Mouse (Mus musculus) urinary bladder, postnatal 10 days (tissue): ENCODE measurements around the gene Mcl1.
"Not testable (repeated sequence)": the region's sequence is repeated elsewhere in the genome, so short reads cannot be mapped to it uniquely, and the experiment has no call there.

Experiments used
- DNase-seq: peaks from one replicate; pipeline ENCODE4 v3.0.0; 2022; ENCODE audit warnings: low spot score

Gene Mcl1

DNA sequence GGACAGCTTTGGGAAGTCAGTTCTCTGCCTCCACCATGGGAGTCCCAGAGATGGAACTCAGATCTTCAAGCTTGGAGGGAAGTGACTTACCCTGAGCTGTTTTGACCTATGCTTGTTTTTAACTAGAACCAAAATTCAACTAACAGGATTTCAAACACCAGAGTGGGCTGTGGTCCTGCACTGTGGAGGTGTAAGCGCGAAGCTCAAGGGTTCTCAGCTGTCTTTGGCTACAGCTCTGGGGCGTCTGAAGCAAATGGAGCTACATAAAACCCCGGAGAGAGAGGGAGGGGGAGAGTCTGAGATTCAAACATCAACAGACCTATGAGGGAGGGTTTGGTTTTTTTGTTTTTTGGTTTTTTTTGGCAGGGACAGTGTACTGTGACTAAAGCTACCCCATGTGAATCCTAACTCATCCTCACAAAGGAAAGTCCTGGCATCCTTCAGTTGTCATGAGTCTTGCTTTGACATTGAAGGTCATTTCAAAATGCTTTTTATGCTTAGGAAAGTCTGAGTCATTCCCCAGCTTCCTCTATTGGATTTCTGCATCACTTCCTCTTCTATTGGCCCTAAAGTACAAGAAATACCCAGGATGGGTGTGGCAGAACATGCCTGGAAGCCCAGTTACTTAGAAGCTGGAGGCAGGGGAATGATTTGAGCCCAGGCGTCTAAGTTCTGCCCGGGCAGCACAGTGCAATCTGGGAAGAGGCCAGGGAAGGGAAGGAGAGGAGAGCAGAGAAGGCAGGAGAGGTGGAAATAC is 8.1 kb upstream of the Mcl1 start:
- DNase-seq = no peak

- no peak for DNase-seq
Observed at GRCm38 (mm10) chr3:95651033-95651373, 7.6 kb upstream of the Mcl1 start.

DNA sequence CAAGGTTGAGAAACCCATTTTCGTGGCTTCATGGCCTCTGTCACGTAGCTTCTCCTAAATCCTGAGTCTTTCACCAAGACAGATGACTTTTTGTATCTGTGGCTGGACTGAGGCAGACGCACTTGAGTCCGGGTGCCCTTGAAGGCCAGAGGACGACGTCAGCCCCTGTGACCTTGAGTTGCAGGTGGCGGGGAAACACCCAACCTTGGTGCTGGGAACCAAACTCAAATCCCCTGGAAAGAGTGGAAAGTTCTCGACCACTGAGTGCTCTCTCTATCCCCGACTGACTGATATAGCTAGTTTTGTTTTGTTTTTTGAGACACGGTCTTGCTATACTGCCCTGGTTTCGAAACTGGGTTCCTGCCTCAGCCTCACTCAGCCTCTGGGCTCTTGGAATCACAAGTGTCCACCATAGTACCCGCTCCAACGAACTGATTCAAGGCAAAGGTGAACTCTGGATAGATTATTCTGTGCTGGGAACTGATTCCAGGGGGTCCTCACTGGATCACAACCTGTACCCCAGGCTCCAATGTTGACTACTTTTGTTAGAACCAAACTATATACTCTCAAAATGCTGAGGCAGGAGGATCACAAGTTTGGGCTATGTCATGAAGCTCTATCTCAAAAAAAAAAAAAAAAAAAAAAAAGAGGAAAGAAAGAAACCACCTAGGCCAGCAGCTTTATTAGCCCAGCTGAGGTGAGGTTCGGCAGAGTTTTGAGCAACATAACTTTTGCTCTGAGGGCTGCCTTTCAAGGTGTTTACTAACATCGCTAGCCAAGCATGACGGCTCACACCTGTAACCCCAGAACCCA is 7.0 kb upstream of the Mcl1 start:
- DNase-seq = no peak

GRCm38 (mm10) chr3:95652204-95652811 is 6.3 kb upstream of the Mcl1 start:
- no peak for DNase-seq

GRCm38 (mm10) chr3:95652871-95653270 is 5.7 kb upstream of the Mcl1 start:
- no peak for DNase-seq

GRCm38 (mm10) chr3:95653473-95654034 is 5.0 kb upstream of the Mcl1 start:
- DNase-seq = no peak

GRCm38 (mm10) chr3:95654371-95654770 is 4.2 kb upstream of the Mcl1 start:
- DNase-seq = not testable (repeated sequence)

DNA sequence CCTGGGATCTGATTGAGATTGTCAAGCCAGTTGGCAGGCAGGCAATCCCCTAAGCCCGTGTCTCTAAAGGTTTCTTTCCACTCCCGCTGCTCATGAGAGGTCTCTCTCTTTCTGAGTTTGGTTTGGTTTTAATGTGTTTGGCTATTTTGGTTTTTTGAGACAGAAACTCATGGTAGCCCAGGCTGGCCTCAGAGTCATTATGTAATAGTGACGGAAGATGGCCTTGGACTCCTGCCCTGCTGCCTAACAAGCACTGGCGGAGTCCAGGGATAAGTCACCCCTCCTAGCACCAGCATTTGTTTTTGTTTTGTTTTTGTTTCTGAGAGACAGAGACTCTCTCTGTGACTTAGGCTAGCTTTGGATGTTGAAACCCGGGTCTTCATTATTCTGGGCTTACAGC is 3.2 kb upstream of the Mcl1 start:
- DNase-seq = no peak

DNA sequence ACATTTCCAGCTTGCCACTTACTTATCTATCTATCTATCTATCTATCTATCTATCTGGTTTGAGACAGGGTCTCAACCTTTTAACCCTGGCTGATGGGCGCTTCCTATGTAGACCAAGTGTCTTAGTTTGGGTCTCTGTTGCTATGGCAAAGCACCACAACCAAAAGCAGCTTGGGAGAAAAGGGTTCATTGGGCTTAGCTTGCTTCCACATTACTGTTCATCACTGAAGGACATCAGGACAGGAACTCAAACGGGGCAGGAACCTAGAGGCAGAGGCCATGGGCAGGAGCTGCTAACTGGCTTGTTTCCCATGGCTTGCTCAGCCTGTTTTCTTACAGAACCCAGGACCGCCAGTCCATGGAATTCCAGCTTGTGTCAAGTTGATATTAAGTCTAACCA is 1.5 kb upstream of the Mcl1 start:
- DNase-seq = no peak

DNA sequence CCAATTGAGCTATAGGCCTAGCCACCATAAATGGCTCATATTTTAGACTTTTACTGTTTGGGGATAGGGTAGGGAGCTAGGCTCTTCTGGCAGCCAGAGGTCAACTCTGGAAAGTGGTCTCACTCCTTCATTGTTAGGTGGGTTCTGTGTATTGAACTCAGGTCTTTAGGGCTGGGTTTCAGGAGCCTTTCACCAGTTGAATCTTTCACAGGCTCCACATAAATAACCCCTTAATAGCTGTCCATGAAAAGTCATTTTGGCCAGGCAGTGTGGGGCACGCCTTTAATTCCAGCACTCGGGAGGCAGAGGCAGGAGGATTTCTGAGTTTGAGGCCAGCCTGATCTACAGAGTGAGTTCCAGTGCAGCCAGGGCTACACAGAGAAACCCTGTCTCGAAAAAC is 877 bp upstream of the Mcl1 start:
- DNase-seq = no peak

GRCm38 (mm10) chr3:95658868-95659712 is 502 bp downstream of the Mcl1 start:
- DNase-seq = no peak

DNA sequence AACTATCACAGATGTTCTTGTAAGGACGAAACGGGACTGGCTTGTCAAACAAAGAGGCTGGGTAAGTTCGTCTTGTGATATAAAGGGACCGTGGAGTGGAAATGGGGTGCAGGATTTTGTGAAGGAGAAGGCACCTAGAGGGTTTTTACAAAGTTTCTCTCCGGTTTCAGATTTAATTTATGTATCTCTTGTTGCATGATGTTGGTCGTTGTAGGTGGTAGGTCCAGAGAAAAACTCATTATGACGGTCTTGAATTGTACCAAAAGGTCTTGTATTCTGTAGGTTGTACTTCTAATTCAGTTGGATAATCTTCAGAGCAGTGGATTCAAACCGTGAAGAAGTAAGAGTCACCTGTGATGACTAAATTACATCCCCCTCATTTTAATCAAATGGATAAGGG is 1.4 kb downstream of the Mcl1 start:
- DNase-seq = no peak

GRCm38 (mm10) chr3:95660788-95661478 is 2.3 kb downstream of the Mcl1 start:
- no peak for DNase-seq

DNA sequence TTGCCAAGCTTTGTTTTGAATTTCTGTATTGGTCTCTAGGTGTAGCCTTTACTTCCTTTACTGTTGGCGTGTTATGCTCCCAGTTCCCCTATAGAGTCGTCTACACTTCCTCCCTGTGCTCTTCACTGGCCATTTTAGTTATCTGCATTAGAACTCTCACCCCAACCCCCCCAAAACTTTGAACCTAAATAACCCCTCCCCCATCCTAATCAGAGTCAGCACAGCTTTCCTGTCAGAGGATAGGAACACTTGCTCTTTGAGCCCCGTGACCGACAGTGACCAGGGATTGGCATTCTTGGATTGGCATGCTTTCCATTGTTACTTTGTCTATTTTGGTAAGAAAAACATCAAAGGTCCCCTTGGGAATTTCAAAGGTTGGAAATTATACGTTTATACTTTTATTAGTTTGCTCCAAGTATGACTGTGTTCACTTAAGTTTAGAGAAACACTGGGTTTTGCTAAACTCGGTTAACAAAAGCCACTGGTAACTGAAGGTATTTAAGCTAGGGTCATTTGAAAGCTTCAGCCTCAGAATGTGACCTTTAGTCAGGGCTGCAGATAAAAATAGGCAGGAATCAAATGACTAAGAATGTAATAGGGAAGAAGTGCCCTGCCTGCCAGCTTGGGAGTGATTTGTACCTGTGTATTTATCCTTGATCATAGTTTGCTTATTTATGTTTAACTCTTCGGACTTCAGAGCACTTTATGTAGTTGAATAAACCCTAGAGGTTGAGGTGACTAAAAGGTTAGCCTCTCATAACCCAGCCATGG is 3.5 kb downstream of the Mcl1 start:
- DNase-seq = no peak

GRCm38 (mm10) chr3:95662724-95663449 is 4.3 kb downstream of the Mcl1 start:
- DNase-seq = no peak

GRCm38 (mm10) chr3:95663486-95663885 is 4.9 kb downstream of the Mcl1 start:
- no peak for DNase-seq

GRCm38 (mm10) chr3:95663969-95664608 is 5.5 kb downstream of the Mcl1 start:
- no peak for DNase-seq

- DNase-seq = no peak
Observed at GRCm38 (mm10) chr3:95664940-95665352, 6.4 kb downstream of the Mcl1 start.

GRCm38 (mm10) chr3:95666124-95666844 is 7.7 kb downstream of the Mcl1 start:
- DNase-seq = no peak
